Mouse (Mus musculus) kidney, adult 18-20 months (tissue): ENCODE data around the gene Sap30.
"Not testable (repeated sequence)": the region's sequence is repeated elsewhere in the genome, so short reads cannot be mapped to it uniquely, and the experiment has no call there.

Experiments
- DNase-seq: peaks from one replicate; pipeline ENCODE4 v3.0.0; 2021

The Sap30 gene

DNA sequence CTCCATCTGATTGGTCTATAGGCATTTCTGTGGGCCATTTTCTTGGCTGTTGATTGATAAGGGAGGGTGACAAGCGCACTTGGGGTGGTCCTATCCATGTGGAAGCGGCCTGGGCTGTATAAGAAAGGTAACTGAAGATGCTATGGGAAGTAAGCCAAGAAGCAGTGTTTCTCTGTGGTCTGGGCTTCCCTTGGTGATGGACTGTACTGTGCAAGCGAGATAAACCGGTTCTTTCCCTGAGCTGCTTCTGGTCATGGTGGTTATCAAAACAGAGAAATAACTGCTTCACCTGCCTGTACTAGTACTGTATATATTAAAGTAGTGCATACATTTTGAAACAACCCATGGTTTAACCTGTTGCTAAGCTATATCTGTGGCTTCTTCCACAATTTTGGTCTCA, 4.2 kb upstream of the Sap30 start:
- no peak for DNase-seq

DNA sequence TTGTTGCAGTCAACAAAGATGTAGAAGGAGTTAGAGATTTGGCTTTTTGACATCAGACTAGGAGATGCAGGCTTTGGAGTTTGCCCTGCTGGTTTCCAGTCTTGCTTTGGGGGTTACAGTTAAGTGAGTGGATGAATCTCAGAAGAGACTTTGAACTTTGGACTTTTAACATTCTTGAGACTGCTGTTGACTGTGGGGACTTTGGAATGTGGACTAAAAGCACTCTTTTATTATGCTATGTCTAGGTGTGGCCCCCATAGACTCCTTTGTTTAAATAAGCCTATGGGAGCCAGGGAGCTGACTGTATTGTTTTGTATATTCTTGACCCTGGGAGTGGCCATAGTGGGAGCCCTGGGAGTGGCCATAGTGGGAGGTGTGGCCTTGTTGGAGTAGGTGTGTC, 2.2 kb upstream of the Sap30 start:
- peak; percentile 24 for DNase-seq

DNA sequence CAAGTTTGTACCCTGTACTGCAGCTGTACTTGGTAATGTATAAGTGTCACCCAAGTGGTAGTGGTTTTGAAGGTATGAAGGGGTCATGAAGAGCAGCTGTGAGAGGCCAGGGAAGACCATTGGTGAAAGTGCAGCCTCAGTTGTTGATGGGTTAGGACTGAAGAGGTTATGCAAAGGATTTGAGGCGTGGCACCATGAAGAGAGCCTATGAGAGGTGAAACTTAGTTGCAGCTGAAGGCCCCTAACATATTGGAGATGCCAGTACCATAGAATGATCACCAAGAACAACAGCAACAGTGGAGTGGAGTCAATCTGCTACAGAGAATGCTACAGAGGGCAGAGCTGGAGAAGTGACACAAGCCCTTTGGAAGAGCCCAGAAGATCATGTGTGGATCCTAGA, 1.7 kb upstream of the Sap30 start:
- DNase-seq, result no peak

DNA sequence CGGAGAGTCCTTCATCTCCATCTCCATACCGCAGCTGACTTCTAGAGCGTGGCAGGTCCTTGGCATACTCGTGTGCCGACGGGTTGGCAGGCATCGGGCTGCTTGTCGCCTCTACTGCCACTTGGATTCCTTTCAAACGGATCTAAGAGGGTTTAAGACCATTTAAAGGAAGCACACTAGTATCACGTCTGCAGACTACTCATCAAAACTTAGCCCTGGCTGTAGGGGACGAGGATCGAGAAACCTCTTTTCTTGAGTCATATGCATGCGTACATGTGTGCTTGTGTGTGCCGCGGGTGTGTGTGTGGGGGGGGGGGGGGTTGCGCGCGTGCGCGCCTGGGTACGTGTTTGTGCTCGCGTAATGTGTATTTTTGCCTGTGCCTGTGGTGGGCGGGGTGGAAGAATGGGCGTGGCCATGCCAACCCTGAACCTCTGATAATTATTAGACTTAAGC, 679 bp upstream of the Sap30 start:
- peak; percentile 78 for DNase-seq

DNA sequence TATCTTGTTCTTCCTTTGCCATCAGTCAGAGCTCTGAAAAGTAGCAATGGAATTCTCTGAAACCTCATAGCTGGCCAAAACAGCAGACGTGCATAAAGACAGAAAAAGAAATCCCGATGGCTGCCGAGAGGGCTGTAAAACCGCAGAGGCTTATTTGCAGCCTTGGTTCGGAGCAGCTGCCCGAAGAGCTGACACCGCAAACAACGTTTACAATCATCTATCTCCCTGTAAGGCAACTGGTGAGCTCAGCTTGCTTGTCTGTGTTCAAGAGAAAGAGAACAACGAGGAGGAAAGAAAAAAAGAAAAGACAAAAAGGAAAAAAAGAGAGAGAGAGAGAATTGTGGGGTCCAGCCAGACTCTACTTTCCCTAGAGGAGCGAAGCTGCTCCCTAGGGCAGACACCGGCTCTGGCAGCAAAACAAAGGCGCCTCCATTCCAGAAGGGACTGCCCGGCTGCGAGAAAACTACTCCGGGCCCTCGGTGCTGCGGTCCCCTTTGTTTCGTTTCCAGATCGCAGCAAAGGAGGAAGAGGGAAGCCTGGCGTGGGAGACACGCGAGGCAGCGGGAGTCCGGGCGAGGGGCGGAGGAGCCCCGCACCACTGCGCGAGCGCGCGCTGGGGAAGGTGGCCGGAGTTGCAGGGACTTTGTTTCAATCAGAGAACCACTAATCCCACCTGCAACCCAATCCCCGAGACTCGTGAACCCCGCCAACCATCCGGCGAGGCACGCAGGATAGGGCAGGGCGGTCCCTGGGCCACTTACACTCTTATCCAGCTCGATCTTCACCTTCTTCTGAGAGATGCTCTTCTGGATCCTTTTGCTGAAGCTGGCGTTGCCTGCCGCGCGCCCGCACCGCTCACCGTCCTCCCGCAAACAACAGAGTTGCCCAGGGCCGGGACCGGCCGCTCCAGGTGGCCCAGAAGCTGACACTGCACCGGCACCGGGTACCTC, 894 bp downstream of the Sap30 start:
- peak; percentile 60 for DNase-seq

DNA sequence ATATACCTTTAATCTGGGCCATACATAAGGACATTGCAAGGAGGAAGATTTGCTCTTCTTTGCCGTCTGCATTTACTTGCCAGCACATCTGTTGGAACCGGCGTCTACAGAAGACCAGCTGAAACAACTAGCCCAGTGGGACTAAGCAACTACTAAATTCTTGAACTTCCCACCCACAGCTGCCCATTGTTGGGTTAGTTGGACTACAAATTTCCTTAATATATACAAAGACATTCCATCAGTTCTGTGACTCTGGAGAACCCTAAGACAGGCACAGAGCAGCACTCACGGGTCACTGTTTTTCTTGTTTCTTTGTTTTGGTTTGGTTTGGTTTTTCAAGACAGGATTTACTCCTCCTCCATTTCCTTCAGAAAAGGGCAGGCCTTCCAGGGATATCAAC, 7.1 kb downstream of the Sap30 start:
- no peak for DNase-seq

DNA sequence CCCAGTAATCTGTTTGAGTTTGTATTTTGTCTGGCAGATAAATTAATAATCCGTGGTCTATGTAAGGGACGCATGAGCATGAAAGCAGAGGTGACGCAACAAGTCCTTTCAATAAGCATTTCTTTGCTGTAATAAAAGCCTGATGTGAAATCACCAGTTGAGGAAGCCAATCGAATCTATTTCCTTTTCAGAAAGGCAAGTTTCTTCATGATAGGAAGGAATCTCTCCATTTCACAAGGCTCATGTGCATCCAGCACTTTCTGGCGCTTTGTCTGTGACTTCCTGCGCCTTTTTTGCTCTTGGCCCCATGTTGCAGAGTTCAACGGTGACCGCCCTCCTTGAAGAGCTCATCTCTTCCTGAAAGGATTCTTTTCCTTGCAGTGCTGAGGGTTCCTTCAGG, 8.0 kb downstream of the Sap30 start:
- DNase-seq, result no peak

DNA sequence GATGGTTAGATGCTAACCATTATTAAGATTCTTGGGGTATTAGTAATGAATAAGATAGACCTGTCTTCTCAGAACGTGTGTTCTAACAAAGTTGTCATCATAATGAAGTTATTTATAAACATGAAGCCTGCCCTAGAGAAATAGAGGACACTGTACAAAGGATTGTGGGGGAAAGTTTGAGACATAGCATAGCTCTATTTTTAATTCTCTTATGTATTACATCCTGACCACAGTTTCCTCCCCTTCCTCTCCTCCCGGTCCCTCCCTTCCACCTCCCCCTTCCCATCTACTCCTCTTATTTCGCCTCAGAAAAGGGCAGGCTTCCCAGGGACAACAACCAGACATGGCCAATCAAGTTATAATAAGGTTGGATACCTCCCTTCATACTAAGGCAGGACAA, 9.3 kb downstream of the Sap30 start:
- no peak for DNase-seq

DNA sequence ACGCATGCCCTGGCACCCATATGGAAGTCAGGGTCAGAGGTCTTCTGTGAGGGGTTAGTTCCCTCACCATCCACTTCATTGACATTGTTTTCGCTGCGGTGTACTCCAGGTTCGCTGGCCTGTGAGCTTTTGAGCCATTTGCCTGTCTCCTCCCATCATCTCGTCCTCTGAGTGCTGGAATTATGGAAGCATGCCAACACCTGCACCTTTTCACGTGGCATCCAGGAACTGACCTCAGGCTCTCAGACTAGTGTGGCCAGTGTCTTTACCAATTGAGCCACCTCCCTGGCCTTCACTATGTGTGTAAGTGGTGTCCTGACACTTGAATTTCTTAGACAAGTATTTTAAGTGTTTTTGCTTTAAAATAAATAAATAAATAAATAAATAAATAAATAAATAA, 13.9 kb downstream of the Sap30 start:
- DNase-seq, result no peak

DNA sequence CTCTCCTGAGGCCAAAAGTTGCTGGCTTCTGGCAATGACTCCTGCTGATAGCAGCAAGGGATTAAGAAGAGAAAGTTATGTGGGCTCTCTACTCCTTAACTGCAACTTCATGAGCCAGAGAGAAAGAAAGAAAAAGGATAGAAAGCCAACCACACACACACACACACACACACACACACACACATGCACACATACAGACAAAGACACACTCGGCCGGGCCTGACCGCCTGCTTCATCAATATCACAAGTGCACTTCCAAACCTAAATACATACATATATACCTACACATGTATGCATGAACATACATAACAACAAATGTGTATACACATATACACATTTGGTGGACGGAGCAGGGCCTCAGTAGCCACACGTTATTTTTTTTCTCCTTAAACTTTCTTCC, 16.8 kb downstream of the Sap30 start:
- no peak for DNase-seq

DNA sequence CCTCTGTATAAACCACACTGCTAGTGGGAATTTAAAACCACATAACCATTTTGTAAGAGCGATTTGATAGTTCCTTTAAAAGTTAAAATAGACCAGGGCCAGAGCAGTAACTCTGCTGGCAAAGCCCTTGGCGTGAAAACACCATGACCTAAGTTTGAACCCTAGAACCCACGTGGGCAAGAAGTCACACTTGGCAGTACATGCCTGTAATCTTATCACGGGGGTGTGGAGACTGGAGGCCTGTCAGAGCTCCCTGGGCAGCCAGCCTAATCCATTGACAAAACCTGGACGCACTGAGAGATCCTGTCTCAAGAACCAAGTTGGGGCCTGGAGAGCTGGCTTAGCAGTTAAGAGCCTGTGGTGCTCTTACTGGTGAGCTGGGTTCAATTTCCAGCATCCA, 19.0 kb downstream of the Sap30 start:
- peak; percentile 63 for DNase-seq

DNA sequence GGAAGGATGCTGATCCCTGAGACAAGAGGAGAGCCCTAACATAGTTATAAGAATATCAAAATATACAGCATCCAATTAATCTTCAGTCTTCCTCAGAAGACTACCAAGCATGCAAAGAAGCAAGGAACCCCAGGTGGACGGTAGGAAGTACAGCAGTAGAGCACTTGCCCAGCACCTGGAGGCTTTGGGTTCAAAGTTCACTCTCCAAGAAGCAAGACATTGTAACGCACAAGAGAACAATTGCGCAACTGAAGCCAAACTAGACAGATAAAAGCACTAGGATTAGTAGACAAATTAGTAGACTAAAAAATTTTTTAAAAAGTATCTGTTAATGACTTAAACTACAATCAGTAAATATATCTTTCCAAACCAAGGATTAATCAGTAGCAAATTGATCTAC, 23.9 kb downstream of the Sap30 start:
- no peak for DNase-seq

DNA sequence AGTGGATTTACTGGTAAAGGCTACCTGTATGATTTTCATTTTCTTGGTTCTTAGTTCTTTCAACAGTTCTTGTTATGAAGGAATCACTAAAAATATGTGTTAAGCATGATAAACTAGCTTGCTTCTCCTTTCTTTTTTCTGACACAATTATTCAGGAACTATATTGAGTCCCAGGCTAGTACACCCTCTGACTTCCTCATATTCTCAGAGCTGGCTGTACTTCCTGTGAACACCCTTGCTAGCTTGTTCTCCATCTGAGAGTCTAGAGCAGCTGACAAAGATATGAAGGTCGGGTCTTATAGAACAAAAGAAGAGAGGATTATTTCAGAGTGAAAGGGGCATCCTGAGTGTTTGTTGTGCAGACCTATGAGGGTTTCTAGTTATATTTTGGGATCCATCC, 24.8 kb downstream of the Sap30 start:
- no peak for DNase-seq

DNA sequence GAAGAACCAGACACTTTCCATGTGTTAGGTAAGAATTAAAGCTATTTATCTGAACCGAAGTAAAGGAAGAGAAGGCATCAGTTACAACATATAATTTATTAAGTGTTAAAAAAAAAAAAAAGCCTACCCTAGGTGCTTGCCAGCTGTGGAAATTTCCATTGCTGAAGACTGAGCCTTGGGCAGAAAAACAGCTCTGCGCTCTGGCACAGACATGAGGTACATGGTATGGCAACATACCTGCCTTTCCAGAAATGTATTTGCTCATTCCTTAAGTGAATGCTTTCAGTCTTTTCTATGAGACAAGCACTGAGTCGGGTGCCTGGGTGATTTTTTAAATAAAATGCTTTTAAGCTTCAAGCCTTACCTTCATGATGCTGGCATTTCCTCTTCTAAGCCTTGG, 29.7 kb downstream of the Sap30 start:
- DNase-seq, result no peak

DNA sequence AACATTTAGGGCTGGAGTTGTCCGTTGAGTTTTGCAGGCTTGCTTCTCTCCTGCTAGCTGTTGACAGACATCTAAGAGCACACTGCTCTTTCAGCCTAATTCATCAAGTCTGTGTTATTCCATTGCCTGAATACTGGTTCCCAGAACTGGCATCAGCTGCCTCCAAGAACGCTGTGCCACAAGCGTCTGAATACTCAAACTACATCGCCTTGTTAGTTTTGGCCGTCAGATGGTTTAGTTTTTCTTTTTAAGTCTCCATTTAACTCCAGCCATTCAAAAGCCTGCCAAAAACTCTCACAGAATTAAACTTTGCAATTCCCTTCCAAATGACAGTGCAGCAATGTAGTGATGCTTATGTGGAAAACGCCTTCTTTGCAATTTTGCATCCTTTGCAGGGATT, 30.5 kb downstream of the Sap30 start:
- no peak for DNase-seq

DNA sequence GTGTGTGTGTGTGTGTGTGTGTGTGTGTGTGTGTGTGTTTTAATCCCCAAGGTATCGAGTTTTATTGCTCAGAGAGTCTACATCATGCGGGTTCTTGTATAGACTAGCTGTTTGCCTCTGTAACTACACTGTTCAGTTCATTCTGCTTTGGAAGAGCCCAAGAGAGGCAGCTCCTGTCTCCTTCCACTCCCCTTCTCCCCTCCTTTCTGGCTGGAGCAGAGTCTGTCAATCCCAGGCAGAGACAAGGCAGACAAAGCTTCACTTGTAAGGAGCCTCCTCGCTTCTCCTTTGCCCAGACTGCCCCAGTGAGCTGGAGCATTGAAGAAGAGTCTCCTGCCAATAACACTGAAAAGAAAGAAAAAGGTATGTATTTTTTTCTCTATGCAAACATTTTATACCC, 31.9 kb downstream of the Sap30 start, which contains the start of gene Scrg1:
Gene Scrg1, plus strand, starts transcription at position 159 of the 400 bp plus-strand sequence.
- no peak for DNase-seq

DNA sequence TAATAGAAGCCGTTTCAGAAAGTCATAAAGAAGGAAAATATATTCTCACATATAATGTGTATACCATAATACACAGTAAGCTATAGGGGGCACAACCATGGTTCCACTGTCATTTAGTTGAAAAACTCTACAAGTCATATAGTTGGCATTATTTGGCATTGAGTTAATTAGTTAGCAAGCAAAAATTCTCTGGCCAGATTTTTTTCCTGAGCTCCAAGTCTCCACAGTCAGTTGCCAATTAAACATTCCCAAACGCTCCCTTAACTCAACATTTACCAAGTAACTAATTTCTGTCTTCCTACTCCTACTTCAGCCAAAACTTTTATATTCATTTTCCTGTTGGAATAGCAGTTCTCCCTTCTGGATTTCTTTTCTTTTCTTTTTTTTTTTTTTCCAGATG, 34.3 kb downstream of the Sap30 start:
- no peak for DNase-seq

DNA sequence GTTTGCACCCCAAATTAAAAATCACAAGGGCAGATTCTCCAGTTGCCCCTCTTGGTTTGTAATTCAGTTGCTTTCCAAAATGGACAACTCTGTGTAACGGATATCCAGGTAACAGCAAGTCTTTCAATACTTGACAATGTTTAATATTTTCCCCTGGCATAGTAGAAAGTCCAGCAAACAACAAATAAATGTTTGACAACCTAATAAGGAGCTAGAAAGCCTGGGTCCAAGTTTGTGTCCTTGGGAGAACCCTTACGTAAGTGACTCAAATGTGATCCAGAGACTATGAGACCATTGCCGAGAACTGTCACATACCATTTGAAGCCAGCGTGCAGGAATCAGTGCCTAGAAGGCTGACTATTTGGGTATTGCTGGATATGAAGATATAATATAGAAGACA, 35.8 kb downstream of the Sap30 start:
- DNase-seq, result no peak

DNA sequence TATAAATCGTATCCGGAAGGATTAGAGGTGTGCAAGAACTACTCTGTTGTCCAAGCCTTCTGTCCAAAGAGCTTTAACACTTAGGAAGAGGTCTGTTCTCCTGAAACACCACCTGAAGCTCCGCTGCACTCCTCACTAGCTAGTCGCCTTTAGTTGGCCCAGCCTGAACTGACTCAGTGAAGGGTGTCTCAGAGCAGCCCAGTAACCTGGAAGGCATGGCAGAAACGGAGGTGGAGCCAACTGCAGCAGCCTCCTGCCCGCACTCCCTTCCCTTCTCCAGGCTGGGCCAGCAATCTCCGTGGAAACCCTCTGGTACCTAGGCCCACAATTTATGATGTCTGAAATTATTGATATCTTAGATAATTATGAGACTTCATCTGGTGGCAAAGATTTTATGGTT, 36.9 kb downstream of the Sap30 start:
- DNase-seq, result no peak

DNA sequence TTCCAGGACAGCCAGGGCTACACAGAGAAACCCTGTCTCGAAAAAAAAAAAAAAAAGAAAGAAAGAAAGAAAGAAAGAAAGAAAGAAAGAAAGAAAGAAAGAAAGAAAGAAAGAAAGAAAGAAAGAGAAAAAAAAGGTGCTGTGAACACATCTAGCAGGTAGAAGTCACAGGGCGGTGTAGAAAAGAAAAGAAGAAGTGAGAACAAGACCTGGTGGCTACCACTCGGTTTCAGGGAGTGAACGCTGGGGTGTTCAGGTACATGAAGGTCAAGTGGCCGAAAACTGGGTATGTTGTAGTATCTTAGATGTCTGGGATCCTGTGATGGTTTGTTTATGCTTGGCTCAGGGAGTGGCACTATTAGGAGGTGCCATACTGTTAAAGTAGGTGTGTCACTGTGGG, 41.8 kb downstream of the Sap30 start:
- not testable (repeated sequence) for DNase-seq

DNA sequence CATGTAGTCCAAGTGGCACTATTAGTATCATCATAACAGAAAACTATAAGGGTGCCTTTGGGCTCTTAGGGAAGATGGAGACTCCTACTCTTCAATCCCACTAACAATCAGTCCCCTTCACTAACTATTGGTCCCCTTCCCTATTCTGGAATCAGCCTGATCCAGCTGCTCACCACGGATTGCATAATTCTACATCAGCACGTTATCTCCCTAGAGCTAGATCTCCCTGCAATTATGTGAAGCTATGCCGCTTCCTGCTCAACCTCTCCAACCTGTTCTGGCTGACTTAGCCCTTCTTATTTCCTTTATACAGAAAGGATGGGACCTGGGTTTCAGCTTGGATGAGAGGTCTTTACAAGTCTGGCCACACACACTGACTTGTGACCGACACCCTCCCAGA, 44.4 kb downstream of the Sap30 start:
- DNase-seq, result no peak

DNA sequence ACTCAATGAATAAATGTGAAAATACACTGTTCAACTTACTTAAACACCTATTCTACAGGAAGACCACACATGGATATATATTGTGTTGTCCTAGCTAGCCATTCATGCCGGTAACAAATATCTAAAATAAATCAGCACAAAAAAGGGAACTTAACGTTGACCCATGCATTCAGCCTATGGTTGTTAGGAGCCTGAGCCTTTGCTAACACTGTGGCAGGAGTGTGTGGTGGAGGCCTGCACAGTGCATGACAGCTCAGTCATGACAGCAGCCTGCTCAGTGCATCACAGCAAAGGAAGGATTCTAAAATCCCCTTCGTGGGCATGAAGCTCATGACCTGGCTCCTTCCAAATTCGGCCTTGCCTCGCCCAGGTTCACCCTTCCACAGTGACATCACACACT, 46.1 kb downstream of the Sap30 start:
- no peak for DNase-seq

DNA sequence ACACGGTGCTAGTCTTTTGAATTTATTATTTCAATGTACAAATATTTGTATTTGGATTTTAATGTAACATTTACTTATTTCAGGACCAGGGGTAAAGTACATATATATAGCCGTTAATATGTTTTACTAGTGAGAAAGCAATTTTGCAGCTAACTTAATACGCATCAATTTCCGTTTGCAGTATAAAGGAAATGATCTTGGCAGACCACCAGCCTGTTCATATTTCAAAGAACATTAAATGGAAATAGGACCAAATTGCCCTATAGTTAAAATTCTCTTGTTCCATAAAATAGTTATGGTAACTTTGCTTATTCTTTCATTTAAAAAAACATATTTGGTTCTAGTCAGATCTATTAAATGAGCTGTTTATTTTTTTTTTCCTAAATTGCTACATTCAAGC, 46.5 kb downstream of the Sap30 start:
- no peak for DNase-seq

DNA sequence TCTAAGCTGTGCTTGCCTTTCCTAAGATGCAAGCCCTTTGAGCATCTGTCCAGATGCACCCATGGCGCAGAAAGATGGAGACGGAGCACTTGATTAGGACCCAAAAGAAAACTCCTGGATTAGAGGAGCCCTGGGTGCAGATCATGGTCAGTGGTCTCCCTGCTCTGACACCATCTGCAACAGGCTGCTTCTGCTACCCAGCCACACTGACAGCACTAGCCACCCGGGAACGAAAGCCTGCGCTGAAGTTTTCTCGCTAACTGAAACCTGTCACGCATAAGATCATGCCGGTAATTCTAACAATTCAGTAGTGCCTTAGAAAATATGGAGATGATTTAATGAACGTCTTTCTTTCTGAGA, 51.2 kb downstream of the Sap30 start:
- no peak for DNase-seq
